Mouse (Mus musculus) ES-Bruce4 (cell line): Measurements from ENCODE around the gene Tada2a. TPM values are rescaled to one million over a fixed set of nuclear protein-coding genes. Genes with fewer than 3 reads are reported as not detected.

ENCODE experiments used
- H3K27ac ChIP-seq: 2 replicates; pipeline ENCODE4 v1.5.1; 2012; ENCODE audit warnings: low read length, inconsistent platforms; ENCODE audit not compliant: insufficient read depth
- H3K27me3 ChIP-seq: 2 replicates; pipeline ENCODE4 v1.6.1; 2012; ENCODE audit warnings: mild to moderate bottlenecking, low read length, inconsistent platforms; ENCODE audit not compliant: control insufficient read depth, poor library complexity, insufficient read depth, severe bottlenecking
- H3K36me3 ChIP-seq: 2 replicates; pipeline ENCODE4 v1.6.1; 2012; ENCODE audit warnings: inconsistent platforms, mild to moderate bottlenecking, low read length, moderate library complexity; ENCODE audit not compliant: control insufficient read depth, poor library complexity, insufficient read depth, severe bottlenecking
- H3K4me1 ChIP-seq: one replicate; pipeline ENCODE4 v1.8.1; 2011; ENCODE audit warnings: low read length; ENCODE audit not compliant: control insufficient read depth, insufficient read depth
- H3K4me3 ChIP-seq: 2 replicates; pipeline ENCODE4 v1.5.1; 2011; ENCODE audit warnings: low read depth, mild to moderate bottlenecking, low read length
- H3K9ac ChIP-seq: 2 replicates; pipeline ENCODE4 v1.6.1; 2012; ENCODE audit warnings: low read depth, mild to moderate bottlenecking, inconsistent platforms; ENCODE audit not compliant: poor library complexity, severe bottlenecking
- H3K9me3 ChIP-seq: replicated peaks from 2 replicates; pipeline ENCODE4 v1.6.1; 2012; ENCODE audit warnings: mild to moderate bottlenecking, low read length, inconsistent platforms; ENCODE audit not compliant: control insufficient read depth, poor library complexity, insufficient read depth, severe bottlenecking
- CTCF ChIP-seq: IDR thresholded peaks from one replicate; pipeline ENCODE4 v1.8.1; 2011; ENCODE audit warnings: low read depth, low read length
- EP300 ChIP-seq: IDR thresholded peaks from 2 replicates; pipeline ENCODE4 v1.6.1; 2011; ENCODE audit warnings: low read depth, low read length; ENCODE audit not compliant: insufficient read depth
- POLR2A ChIP-seq: IDR thresholded peaks from one replicate; pipeline ENCODE4 v1.8.1; 2011; ENCODE audit warnings: low read length; ENCODE audit not compliant: insufficient read depth
- polyA plus RNA-seq: library from polyadenylated mRNA; stranded (reverse); fragments of >200 nt; gene quantifications from 2 replicates; pipeline ENCODE4 v1.2.4, GENCODE M21; 2011; ENCODE audit warnings: low read depth; ENCODE audit not compliant: missing spikeins, insufficient read depth, insufficient read length

Tada2a gene
- polyA plus RNA-seq, 1 experiment: 95.8 TPM

DNA sequence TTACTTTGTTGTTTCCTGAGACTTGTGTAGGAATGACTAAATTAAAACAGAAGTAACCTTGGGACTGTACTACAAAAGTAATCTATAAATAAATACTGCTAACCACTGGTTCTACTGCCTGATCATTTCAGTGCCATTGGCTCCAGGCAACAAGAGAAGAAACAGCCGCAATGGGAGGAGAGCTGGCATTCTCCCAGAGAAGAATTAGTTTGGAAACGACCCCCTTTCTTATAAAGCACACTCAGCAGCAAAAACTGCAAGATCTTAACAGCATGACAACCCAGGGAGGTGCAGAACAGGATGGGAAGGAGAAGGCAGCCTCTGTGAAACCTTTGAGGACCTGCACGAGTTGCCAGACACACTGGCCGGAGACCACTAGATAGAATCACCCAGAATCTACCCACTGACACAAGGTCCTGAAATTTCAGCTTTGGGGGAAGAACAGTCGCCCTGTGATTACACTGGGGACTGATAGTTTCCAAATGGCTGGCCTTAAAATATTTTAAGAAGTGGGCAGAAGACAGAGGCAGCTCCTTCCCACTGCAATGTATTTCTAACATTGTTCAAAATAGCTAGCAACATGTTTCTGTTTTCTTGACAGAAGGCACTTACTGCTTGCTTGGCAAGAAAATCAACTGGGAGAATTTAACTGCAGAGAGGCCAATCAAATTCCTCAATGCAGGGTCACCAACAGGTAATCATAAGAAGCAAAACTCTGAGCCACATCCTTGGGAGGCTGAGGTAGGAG is 32.0 kb downstream of the Tada2a start:
- Histone ChIP-seq H3K9ac (no peak overlapping the region), H3K27ac (no peak overlapping the region), H3K4me3 (no peak overlapping the region), H3K9me3 (no peaks in the 10 kb centered on the region), H3K4me1 (no peaks in the 10 kb centered on the region), H3K27me3 (no peaks in the 10 kb centered on the region), H3K36me3 (peaks cover 65% of the 10 kb centered on the region)
- no peak for TF ChIP-seq POLR2A
- no peak for TF ChIP-seq EP300
- TF ChIP-seq CTCF: no peak

GRCm38 (mm10) chr11:84095084-84095483 is 34.3 kb downstream of the Tada2a start:
- no peaks in the 10 kb centered on the region for H3K9me3 ChIP-seq
- H3K9ac ChIP-seq: no peak overlapping the region
- TF ChIP-seq EP300 (no peak), CTCF (no peak), POLR2A (no peak)
- H3K27me3 ChIP-seq: no peaks in the 10 kb centered on the region
- no peaks in the 10 kb centered on the region for H3K4me1 ChIP-seq
- no peak overlapping the region for H3K27ac ChIP-seq
- H3K4me3 ChIP-seq: no peak overlapping the region
- H3K36me3 ChIP-seq: peaks cover 71% of the 10 kb centered on the region

DNA sequence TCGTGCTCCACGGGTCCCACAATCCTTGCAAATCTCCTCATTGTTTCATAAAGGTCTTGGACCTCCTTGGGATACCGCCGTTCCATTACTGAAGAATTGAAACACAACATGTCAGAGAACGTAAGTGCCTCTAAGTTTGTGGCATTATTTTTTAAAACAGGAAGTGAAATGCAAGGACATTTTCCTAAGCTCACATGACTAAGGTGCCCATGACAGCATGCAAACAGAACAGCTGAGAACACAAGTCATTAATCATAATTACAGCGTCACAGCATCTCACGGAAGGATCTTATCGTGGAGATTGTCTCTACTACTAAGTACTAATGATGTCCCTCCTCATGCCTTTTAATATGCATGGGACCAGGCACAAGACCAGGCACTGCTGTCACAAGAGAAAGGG is 38.8 kb downstream of the Tada2a start:
- Histone ChIP-seq H3K4me3 (no peak overlapping the region), H3K9me3 (no peaks in the 10 kb centered on the region), H3K27me3 (no peaks in the 10 kb centered on the region), H3K9ac (no peak overlapping the region), H3K27ac (no peak overlapping the region; the same call in 1 of the 2 replicates), H3K36me3 (peaks cover 70% of the 10 kb centered on the region), H3K4me1 (peaks cover 2% of the 10 kb centered on the region)
- TF ChIP-seq CTCF: no peak
- TF ChIP-seq POLR2A: no peak
- no peak for TF ChIP-seq EP300

- Histone ChIP-seq H3K9me3 (no peaks in the 10 kb centered on the region), H3K4me3 (no peak overlapping the region), H3K27me3 (no peaks in the 10 kb centered on the region), H3K4me1 (no peaks in the 10 kb centered on the region), H3K9ac (no peak overlapping the region), H3K27ac (peak overlapping the region; percentile 86), H3K36me3 (peaks cover 56% of the 10 kb centered on the region)
- TF ChIP-seq POLR2A (no peak), EP300 (no peak), CTCF (no peak)
Measured at GRCm38 (mm10) chr11:84081901-84082300, 47.5 kb downstream of the Tada2a start.

DNA sequence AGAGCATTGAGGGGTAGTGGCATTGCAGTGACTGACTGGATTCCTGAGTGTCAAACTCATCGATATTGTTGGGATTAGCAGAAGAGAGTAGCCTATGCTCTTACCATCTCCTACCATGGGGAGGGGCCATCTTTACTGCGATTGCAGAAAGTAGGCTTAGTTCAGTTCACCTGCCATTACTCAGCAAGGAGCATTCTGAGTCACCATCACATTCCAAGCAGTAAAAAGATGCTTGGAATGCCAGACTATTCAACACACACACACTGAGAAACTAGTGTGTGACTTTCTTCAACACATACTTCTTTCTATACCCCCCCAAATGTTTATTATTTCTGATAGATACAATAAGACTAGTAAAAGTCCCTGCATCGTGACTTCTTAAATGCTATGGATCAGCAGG is 49.1 kb downstream of the Tada2a start:
- Histone ChIP-seq H3K36me3 (peaks cover 45% of the 10 kb centered on the region), H3K9ac (no peak overlapping the region), H3K9me3 (no peaks in the 10 kb centered on the region), H3K27me3 (no peaks in the 10 kb centered on the region), H3K4me1 (no peaks in the 10 kb centered on the region), H3K4me3 (no peak overlapping the region), H3K27ac (no peak overlapping the region; the same call in 1 of the 2 replicates)
- TF ChIP-seq POLR2A: no peak
- TF ChIP-seq CTCF: no peak
- TF ChIP-seq EP300: no peak

- TF ChIP-seq POLR2A: no peak
- TF ChIP-seq CTCF: no peak
- no peak for TF ChIP-seq EP300
- no peaks in the 10 kb centered on the region for H3K27me3 ChIP-seq
- peaks cover 44% of the 10 kb centered on the region for H3K36me3 ChIP-seq
- no peaks in the 10 kb centered on the region for H3K4me1 ChIP-seq
- no peak overlapping the region for H3K27ac ChIP-seq
- no peak overlapping the region for H3K4me3 ChIP-seq
- H3K9ac ChIP-seq: no peak overlapping the region
- H3K9me3 ChIP-seq: no peaks in the 10 kb centered on the region
Measured at GRCm38 (mm10) chr11:84079887-84080286, 49.5 kb downstream of the Tada2a start.
